Mouse (Mus musculus) lung, postnatal 14 days (tissue): ENCODE data around the gene Ppp2r5b.

Experiments
- DNase-seq: peaks from one replicate; pipeline ENCODE4 v3.0.0; 2021

Ppp2r5b gene

GRCm38 (mm10) chr19:6268170-6268528 is 32.5 kb upstream of the Ppp2r5b start:
- DNase-seq: peak; percentile 92

GRCm38 (mm10) chr19:6267306-6268169 is 31.9 kb upstream of the Ppp2r5b start:
- peak; percentile 62 for DNase-seq

DNA sequence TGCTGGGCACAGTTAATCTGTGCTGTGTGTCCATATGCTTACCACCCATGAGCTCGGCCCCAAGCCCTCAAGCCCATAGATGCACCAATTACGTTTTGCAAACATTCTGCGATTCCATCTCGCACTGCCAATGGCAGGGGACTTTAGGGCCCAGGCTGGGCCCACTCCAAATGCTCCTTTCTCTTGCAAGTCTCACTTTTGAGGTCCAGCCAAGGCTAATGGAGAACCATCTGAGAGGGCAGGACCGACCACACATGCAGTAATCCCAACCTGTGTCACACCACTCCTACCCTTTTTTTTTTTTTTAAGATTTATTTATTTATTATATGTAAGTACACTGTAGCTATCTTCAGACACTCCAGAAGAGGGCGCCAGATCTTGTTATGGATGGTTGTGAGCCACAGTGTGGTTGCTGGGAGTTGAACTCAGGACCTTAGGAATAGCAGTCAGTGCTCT is 30.1 kb upstream of the Ppp2r5b start:
- no peak for DNase-seq

DNA sequence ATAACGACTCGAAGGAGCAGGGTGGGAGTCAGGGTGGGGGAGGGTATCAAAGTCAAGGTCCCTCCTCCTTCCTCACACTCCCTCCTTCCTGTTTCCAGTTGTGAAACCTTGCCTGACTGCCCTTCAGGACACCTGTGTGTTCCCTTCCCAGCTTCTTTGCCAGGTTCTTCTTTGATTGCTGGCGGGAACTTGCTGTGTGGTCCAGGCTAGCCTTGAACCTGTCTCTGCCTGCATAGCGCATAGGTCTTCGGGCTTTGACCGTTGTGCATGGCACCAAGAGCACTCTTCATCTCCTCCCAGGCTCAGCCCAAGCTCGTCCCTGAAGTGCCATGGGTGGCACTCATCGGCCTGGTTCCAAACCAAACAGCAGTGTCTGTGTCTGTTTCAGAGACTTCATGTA is 29.3 kb upstream of the Ppp2r5b start:
- DNase-seq: no peak

GRCm38 (mm10) chr19:6264200-6264599 is 28.5 kb upstream of the Ppp2r5b start:
- no peak for DNase-seq

GRCm38 (mm10) chr19:6262839-6263433 is 27.3 kb upstream of the Ppp2r5b start:
- DNase-seq: no peak

DNA sequence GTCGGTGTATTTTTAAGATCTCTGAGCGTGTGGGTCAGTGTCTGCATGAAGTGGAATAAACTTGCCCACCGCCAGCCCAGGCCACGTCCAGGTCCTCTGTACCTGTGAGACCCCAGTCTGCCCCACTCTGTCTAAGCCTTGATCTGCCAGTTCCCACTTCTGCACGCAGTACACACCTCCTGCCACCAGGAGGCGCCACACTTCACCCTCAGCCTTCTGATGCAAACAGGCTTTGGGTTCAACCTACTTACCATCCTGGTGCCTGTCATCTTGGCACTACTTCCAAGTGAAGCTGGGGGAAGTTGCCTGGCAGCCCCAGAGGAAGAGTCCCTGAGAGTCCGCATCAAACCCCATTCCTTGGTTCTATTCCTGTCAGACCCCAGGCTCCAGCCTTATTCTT is 26.6 kb upstream of the Ppp2r5b start:
- DNase-seq: peak; percentile 79

DNA sequence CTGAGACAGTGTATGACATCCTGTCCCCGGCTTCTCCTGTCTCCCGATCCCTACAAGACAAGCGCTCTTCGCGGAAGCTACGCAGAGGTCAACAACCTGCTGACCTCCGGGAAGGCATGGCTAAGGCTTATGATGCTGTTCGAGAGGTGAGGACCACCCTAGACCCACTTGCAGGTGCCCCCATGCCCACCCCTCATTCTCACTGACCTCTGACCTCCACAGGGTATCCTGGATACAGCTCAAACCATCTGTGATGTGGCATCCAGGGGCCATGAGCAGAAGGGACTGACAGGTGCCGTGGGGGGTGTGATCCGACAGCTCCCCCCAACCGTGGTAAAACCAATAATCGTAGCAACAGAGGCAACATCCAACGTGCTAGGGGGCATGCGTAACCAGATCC is 25.7 kb upstream of the Ppp2r5b start:
- no peak for DNase-seq

- no peak for DNase-seq
These were observed 25.3 kb upstream of the Ppp2r5b start for GRCm38 (mm10) chr19:6260946-6261345.

- DNase-seq: no peak
These were observed 24.8 kb upstream of the Ppp2r5b start for GRCm38 (mm10) chr19:6260428-6260827.

DNA sequence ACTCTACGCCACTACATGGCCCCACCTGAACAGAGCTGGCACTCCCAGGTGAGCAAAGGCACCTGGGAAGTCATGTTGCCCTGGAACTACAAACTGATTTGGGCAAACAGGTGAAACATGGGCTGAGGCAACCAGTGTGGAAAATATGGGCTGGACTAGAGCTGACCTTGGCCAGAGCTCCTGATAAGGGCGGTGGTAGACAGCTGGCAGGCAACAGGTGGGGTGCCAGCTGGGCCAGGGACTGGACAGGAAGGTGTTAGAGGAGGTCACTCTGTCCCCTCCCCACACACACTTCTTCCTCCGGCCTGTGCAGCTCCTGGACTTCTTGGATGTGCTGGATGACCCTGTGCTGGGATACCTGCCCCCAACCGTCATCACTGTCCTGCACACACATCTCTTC is 17.3 kb upstream of the Ppp2r5b start:
- no peak for DNase-seq

DNA sequence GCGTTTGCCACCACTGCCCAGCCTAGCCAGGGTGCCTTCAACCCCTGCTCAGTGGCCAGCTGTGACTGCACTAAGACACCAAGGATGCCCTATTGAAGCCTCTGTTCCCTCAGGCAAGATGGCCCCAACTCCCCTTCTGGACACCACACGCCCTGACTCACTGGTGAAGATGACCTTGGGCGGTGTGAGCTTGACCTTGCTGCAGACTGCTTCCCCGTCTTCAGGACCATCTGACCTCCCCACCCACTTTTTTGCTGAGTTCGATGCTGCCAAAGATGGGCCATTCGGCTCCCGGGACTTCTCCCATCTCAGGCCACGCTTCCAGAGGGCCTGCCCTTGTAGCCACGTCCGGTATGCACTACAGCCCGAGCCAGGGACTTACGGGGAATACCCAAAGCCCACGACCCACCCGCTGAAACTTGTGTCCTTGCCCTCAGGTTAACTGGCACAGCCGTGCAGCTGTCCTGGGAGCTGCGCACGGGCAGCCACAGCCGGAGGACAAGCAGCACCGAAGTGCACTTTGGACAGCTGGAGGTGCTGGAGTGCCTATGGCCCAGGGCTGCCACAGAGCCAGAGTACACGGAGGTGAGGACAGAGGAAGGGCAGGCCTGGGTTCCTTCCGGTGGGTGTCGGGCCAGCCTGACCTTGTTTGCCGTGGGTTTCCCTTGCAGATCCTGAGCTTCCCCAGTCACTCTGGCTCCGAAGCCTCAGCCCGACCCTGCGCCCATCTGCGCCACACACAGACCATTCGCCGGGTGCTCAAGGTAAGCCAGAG is 12.0 kb upstream of the Ppp2r5b start:
- DNase-seq: no peak

DNA sequence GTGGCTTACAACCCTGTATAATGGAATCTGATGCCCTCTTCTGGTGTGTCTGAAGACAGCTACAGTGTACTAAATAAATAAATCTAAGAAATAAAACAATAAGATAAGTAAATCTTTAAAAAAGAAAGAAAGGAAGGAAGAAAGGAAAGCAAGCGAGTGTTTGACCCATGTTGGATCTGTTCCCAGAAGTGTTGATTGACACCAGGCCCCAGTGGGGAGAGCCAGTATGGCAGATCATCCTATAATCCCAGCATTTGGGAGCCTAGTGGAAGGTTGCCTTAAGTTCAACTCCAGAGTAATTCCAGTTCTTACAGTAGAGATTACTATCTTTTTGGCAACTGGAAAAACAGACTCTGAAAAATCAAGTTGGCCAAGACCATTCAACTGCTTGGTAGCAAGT is 10.1 kb upstream of the Ppp2r5b start:
- no peak for DNase-seq

DNA sequence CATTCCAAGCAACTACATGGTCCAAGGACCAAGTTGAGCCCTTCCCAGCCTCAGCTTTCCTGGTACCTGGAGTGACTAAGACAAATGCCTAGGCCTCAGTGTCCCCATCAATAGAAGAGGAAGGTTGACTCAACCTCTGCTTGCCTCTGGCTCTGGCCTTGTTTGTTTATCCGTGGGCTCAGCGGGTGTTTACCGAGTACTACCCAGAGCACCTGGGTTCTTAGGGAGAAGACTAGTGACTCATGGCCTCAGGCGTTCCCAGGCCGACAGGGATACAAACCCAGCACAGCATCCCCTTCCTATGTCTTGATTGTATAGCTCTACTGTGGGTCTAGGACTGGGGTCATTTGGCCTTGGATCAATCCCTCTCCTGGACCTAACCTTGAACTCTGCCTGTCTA is 7.6 kb upstream of the Ppp2r5b start:
- DNase-seq: no peak

DNA sequence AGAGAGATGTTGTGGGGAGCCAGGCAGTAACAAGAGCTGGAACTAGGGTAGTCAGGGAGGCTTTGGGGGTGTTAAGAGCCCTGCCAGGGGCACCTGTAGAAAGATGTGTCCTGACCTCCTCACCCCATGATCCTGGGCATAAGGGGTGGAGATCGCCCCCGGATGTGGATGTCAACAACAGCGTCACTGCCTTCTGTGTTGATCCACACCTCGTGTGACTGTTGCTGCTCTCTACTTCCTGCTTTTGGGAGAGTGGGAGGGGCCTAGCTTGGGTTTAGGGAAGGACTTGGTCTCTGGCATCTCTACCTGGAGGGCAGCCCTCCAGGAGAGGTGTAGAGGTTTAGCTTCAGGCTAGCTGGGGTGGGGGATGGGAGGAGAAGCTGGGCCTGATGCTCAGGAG is 6.6 kb upstream of the Ppp2r5b start:
- DNase-seq: peak; percentile 57

GRCm38 (mm10) chr19:6241274-6242107 is 5.8 kb upstream of the Ppp2r5b start, which contains the start of gene Atg2a:
Gene Atg2a, plus strand, starts transcription at chr19:6241668.
- peak; percentile 99 for DNase-seq

GRCm38 (mm10) chr19:6240725-6241124 is 5.1 kb upstream of the Ppp2r5b start:
- no peak for DNase-seq

DNA sequence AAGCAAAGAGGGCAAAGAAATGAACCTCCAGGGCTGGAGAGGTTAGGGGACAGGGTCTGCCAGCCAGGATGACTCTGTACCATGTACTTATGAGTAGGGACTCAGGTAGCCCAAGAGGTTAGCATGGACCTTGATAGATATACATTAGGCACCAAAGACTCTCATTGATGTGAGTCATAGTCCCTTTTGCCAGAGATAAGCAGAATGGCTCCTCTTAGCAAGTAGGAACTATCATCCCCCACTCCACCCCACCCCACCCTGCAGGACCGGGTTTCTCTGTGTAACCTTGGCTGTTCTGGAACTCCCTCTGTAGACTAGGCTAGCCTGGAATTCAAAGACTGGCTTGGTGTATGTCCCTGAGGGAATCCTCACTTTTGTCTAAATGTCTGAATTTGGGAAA is 4.5 kb upstream of the Ppp2r5b start:
- no peak for DNase-seq

DNA sequence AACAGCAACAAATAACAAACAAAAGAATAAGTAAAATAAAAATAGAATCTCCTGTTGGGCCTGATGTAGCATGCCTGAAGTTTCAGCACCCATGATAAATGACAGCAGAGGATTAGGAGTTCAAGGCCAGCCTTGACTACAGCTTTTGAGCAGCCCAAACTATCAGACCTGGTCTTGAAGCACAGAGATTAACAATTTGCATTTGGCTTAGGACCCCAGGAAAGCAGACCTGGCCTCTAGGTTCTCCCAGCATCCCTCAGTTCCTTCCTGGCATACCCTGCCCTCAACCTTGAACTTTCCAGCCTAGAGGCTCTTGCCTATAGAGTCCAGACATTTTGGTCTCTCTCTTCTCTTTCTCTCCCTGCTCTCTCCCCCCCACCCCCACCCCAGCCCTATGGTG is 3.1 kb upstream of the Ppp2r5b start:
- no peak for DNase-seq

GRCm38 (mm10) chr19:6236842-6237241 is 1.2 kb upstream of the Ppp2r5b start:
- no peak for DNase-seq

DNA sequence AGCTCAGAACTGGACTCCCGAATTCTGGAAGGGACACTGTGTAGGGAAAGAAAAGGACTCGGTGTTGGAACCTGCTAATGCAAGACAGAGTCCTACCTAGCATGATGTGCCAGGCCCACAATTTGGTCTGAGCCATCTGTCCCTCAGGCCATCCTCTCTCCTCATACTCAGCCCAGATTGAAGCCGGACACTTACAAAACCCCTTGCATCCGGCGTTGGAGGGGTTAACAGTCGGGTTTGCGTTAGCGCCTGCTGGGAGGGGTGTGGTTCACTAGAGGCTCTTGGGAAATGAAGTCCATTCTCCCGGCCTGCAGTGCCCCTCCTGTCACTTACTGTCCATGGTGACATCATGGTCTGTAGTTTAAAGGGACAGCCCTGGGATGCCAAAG is 375 bp upstream of the Ppp2r5b start:
- peak; percentile 93 for DNase-seq

DNA sequence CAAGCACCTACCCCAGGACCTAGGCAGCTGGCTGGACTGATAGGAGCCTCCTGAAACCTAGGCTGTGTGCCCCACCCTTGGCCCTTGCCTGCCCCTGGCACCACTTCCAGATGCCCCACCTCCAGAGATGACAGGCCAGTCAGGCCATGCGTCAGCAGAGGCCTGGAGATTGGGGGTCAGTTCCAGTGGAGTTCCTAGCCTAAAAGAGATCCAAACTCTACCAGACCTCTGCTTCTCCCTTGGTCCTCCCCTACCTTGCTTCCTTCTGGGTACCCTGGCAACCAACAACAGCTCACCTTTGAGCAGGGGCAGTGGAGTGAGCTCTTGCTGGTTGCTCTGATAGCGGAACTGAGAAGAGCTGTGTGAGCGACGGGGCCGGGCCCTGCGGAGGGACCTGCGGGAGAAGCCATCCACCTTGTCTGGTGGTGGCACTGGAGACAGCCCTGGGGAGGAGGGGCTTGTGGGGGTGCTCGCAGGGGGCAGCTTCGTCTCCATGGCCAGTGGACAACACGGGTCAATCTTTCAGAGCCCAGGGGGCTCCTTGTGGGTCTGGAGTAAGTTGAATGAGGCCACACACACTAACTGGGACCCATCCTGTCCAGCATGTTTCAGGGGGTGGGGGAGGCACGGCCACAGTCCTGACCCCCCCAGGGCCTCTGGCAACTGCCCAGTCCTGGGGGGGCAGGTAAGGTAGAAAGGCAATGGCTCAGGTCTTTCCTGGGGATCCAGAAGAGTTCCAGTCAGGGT is 1.2 kb downstream of the Ppp2r5b start:
- peak; percentile 13 for DNase-seq
